Mouse (Mus musculus) liver, postnatal 0 days (tissue): ENCODE data around the gene Npcd.

Experiments
- CTCF ChIP-seq: sonication (generic); IDR thresholded peaks from 2 replicates; pipeline ENCODE4 v1.5.1; 2016; ENCODE audit warnings: antibody characterized with exemption, low read depth
- EP300 ChIP-seq: IDR thresholded peaks from 2 replicates; pipeline ENCODE4 v1.6.1; 2016; ENCODE audit warnings: antibody characterized with exemption, low read depth, mild to moderate bottlenecking

DNA sequence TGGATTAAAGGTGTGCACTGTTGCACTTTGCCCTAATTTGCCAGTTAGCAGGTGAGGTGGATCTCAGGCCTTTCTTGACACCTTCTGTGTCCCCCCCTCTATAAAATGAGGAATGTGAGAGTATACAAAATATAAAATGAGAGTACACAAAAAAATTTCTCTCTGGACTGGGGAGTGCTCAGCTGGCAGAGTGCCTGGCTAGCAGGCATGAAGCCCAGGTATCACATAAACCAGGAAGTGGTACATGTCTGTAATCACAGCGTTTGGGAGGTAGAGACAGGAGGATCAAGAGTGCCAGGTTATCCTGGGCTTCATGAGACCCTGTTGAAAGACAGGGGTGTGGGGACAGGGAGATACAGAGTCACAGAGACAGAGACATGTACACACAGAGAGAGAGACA lies 27.0 kb downstream of the Npcd start:
- TF ChIP-seq CTCF (no peak), EP300 (no peak)
